Mouse (Mus musculus): ENCODE data around the gene Gng7. TPM values are rescaled to one million over a fixed set of nuclear protein-coding genes. Genes with fewer than 3 reads are reported as not detected.
A peak's percentile ranks its signal among the peaks of the same experiment; 100 is the strongest.

The Gng7 gene
- polyA plus RNA-seq, 1 experiment from 2014 or later, result 5.6 TPM

GRCm38 (mm10) chr10:80911354-80911753, 103.4 kb downstream of the Gng7 start:
- H3K4me3 ChIP-seq (replicated peaks), result no peak overlapping the region
- 96% methylated on average over 4 of the region's 4 CpGs for WGBS

GRCm38 (mm10) chr10:80909375-80910162, 105.2 kb downstream of the Gng7 start:
- WGBS, result 94% methylated on average over 22 of the region's 22 CpGs
- H3K27me3 ChIP-seq, result no peaks in the 10 kb centered on the region
- no peak overlapping the region for H3K9ac ChIP-seq
- no peak overlapping the region for H3K4me3 ChIP-seq (replicated peaks)
- H3K36me3 ChIP-seq, result peaks cover 93% of the 10 kb centered on the region
- ATAC-seq (replicated peaks; ENCODE audit: low FRiP score), result no peak
- H3K4me2 ChIP-seq, result no peak overlapping the region
- no peak overlapping the region for H3K27ac ChIP-seq
- no peaks in the 10 kb centered on the region for H3K9me3 ChIP-seq (replicated peaks)
- H3K4me1 ChIP-seq, result no peaks in the 10 kb centered on the region

More at GRCm38 (mm10) chr10:80911354-80911753, 103.4 kb downstream of the Gng7 start:
- peaks cover 85% of the 10 kb centered on the region for H3K36me3 ChIP-seq
- H3K4me1 ChIP-seq, result peaks cover 5% of the 10 kb centered on the region
- no peak for ATAC-seq (replicated peaks; ENCODE audit: low FRiP score)
- no peak overlapping the region for H3K27ac ChIP-seq
- no peak overlapping the region for H3K4me2 ChIP-seq
- no peak overlapping the region for H3K9ac ChIP-seq
- no peaks in the 10 kb centered on the region for H3K9me3 ChIP-seq (replicated peaks)
- H3K27me3 ChIP-seq, result no peaks in the 10 kb centered on the region

GRCm38 (mm10) chr10:80904709-80905108, 110.0 kb downstream of the Gng7 start:
- WGBS, result 90% methylated on average over 11 of the region's 11 CpGs
- Histone ChIP-seq H3K27me3 (no peaks in the 10 kb centered on the region), H3K27ac (no peak overlapping the region), H3K9ac (no peak overlapping the region), H3K9me3 (replicated peaks) (no peaks in the 10 kb centered on the region), H3K4me2 (no peak overlapping the region), H3K4me3 (replicated peaks) (no peak overlapping the region), H3K4me1 (peaks cover 12% of the 10 kb centered on the region), H3K36me3 (peaks cover 80% of the 10 kb centered on the region)
- no peak for ATAC-seq (replicated peaks; ENCODE audit: low FRiP score)

GRCm38 (mm10) chr10:80904004-80904693, 110.6 kb downstream of the Gng7 start:
- Histone ChIP-seq H3K9me3 (replicated peaks) (no peaks in the 10 kb centered on the region), H3K4me3 (replicated peaks) (no peak overlapping the region), H3K27ac (no peak overlapping the region), H3K4me1 (peaks cover 17% of the 10 kb centered on the region), H3K36me3 (peaks cover 76% of the 10 kb centered on the region), H3K9ac (no peak overlapping the region), H3K4me2 (no peak overlapping the region), H3K27me3 (no peaks in the 10 kb centered on the region)
- ATAC-seq (replicated peaks; ENCODE audit: low FRiP score), result no peak
- 85% methylated on average over 28 of the region's 28 CpGs for WGBS

DNA sequence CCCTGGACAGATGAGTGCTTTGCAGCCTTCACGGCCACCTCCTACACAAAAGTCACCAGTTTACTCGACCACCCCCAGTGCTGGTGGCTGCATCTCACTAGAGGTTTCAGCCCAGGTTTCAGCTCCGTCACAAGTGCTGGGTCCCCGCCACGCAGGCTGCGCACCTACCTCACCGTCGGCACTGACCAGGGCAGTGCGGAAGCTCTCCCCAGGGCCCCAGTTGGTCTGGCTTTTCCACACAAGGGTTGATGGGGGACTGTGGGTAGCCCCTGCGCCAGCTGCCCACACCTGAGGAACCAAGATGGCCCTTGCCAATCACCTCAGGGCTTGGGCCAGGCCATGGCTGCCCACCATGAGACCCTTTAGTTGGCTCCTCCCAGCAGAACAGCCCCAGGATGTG, 111.5 kb downstream of the Gng7 start:
- WGBS, result 91% methylated on average over 10 of the region's 10 CpGs
- Histone ChIP-seq H3K27me3 (no peaks in the 10 kb centered on the region), H3K4me1 (peaks cover 25% of the 10 kb centered on the region), H3K9ac (no peak overlapping the region), H3K4me2 (no peak overlapping the region), H3K9me3 (replicated peaks) (no peaks in the 10 kb centered on the region), H3K27ac (no peak overlapping the region), H3K4me3 (replicated peaks) (no peak overlapping the region), H3K36me3 (peaks cover 76% of the 10 kb centered on the region)
- ATAC-seq (replicated peaks; ENCODE audit: low FRiP score), result no peak

- WGBS, result 93% methylated on average over 9 of the region's 9 CpGs
- no peak overlapping the region for H3K4me2 ChIP-seq
- H3K4me3 ChIP-seq (replicated peaks), result no peak overlapping the region
- H3K9me3 ChIP-seq (replicated peaks), result no peaks in the 10 kb centered on the region
- peaks cover 33% of the 10 kb centered on the region for H3K4me1 ChIP-seq
- H3K36me3 ChIP-seq, result peaks cover 73% of the 10 kb centered on the region
- no peaks in the 10 kb centered on the region for H3K27me3 ChIP-seq
- H3K9ac ChIP-seq, result no peak overlapping the region
- ATAC-seq (replicated peaks; ENCODE audit: low FRiP score), result no peak
- no peak overlapping the region for H3K27ac ChIP-seq
Observed at GRCm38 (mm10) chr10:80902273-80902940, 112.3 kb downstream of the Gng7 start.

- Histone ChIP-seq H3K9ac (0 out of 2 replicates have a peak overlapping the region, but pooled peaks have one; percentile 10), H3K4me2 (peak overlapping the region; percentile 46), H3K4me3 (replicated peaks) (peak overlapping the region; percentile 81; the same call in 1 of the 2 replicates), H3K9me3 (replicated peaks) (no peaks in the 10 kb centered on the region), H3K36me3 (peaks cover 69% of the 10 kb centered on the region), H3K4me1 (peaks cover 33% of the 10 kb centered on the region), H3K27ac (peak overlapping the region; percentile 76), H3K27me3 (no peaks in the 10 kb centered on the region)
- ATAC-seq (replicated peaks; ENCODE audit: low FRiP score), result no peak
- WGBS, result 88% methylated on average over 19 of the region's 19 CpGs
Observed at GRCm38 (mm10) chr10:80901409-80902272, 113.1 kb downstream of the Gng7 start.

GRCm38 (mm10) chr10:80900318-80901247, 114.2 kb downstream of the Gng7 start, which contains the start of gene Timm13:
Gene Timm13, minus strand, starts transcription at chr10:80900969.
- H3K4me2 ChIP-seq, result peak within 1 kb of the TSS; percentile 90
- no peaks in the 10 kb centered on the region for H3K9me3 ChIP-seq (replicated peaks)
- ATAC-seq (replicated peaks; ENCODE audit: low FRiP score), result peak; percentile 94
- peak within 1 kb of the TSS; percentile 85 for H3K9ac ChIP-seq
- peak within 1 kb of the TSS; percentile 84 for H3K27ac ChIP-seq
- H3K36me3 ChIP-seq, result peaks cover 59% of the 10 kb centered on the region
- peaks cover 33% of the 10 kb centered on the region for H3K4me1 ChIP-seq
- peak within 1 kb of the TSS; percentile 81 for H3K4me3 ChIP-seq (replicated peaks)
- under 1% methylated on average over 72 of the region's 72 CpGs for WGBS
- no peaks in the 10 kb centered on the region for H3K27me3 ChIP-seq

DNA sequence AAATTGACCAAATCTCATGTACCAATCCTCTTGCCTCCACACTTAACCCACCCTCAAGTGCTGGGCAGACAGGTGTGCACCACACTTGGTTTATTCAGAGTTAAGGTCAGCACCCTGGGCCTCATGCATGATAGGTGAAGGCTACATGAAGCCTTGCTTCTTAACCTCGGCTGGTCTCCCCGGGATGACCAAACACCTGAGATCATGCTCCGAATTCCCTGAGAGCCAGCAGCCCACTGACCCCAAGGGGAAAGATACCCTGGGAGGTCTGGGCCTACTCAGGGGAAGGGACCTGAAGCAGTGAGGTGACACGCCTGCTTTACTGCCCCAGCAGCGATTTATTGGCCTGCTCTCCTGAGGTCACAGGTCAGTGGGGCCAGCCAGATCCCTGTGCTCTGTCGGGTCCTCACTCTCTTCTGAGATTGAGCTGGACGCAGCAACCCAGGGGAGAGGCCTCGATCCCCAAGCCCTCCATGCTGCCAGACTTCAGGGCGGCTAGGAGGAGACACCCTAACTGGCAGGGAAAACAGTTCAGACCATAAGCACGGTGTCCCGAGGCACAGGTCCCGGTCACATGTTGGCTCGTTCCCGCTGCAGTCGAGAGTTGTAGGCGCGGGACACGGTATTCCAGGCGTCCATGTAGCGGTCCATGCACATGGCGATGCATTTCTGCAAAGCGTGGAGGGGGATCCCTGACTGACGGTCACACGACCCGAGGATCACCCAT, 115.0 kb downstream of the Gng7 start:
- Histone ChIP-seq H3K27me3 (no peaks in the 10 kb centered on the region), H3K4me2 (peak overlapping the region; percentile 90), H3K4me1 (peaks cover 33% of the 10 kb centered on the region), H3K9ac (peak overlapping the region; percentile 85), H3K36me3 (peaks cover 50% of the 10 kb centered on the region), H3K4me3 (replicated peaks) (peak overlapping the region; percentile 81), H3K9me3 (replicated peaks) (no peaks in the 10 kb centered on the region), H3K27ac (peak overlapping the region; percentile 84)
- WGBS, result 10% methylated on average over 25 of the region's 25 CpGs
- no peak; the same call in 1 of the 2 replicates for ATAC-seq (replicated peaks; ENCODE audit: low FRiP score)

GRCm38 (mm10) chr10:80899074-80899473, 115.7 kb downstream of the Gng7 start:
- Histone ChIP-seq H3K4me3 (replicated peaks) (peak overlapping the region; percentile 81), H3K9me3 (replicated peaks) (no peaks in the 10 kb centered on the region), H3K4me2 (peak overlapping the region; percentile 90), H3K9ac (no peak overlapping the region), H3K4me1 (peaks cover 33% of the 10 kb centered on the region), H3K27ac (no peak overlapping the region), H3K36me3 (peaks cover 44% of the 10 kb centered on the region), H3K27me3 (no peaks in the 10 kb centered on the region)
- WGBS, result 91% methylated on average over 8 of the region's 8 CpGs
- ATAC-seq (replicated peaks; ENCODE audit: low FRiP score), result no peak

Measured in kidney, embryonic 15.5 days (tissue).